Mouse (Mus musculus) C3H10T1/2 (cell line): Measurements from ENCODE around the gene Xylb. TPM values are rescaled to one million over a fixed set of nuclear protein-coding genes. Genes with fewer than 3 reads are reported as not detected.

Source experiments
- polyA plus RNA-seq, 2 experiments: library from polyadenylated mRNA; unstranded; fragments of >200 nt; fragmentation: generic; extraction: Trizol; gene quantifications; one replicate each; pipeline ENCODE4 v1.2.1; 2012; ENCODE audit warnings: missing spikeins in 2 of 2

The Xylb gene
- polyA plus RNA-seq: 1 to 10 TPM; 1.3 to 1.4 TPM

GRCm38 (mm10) chr9:119357331-119358057 lies at the start of gene Xylb:
TSS of gene Xylb (plus strand) at chr9:119357381.

GRCm38 (mm10) chr9:119322289-119323259 lies 34.6 kb upstream of the Xylb start, which contains the start of gene Oxsr1:
TSS of gene Oxsr1 (minus strand) at chr9:119322427.

DNA sequence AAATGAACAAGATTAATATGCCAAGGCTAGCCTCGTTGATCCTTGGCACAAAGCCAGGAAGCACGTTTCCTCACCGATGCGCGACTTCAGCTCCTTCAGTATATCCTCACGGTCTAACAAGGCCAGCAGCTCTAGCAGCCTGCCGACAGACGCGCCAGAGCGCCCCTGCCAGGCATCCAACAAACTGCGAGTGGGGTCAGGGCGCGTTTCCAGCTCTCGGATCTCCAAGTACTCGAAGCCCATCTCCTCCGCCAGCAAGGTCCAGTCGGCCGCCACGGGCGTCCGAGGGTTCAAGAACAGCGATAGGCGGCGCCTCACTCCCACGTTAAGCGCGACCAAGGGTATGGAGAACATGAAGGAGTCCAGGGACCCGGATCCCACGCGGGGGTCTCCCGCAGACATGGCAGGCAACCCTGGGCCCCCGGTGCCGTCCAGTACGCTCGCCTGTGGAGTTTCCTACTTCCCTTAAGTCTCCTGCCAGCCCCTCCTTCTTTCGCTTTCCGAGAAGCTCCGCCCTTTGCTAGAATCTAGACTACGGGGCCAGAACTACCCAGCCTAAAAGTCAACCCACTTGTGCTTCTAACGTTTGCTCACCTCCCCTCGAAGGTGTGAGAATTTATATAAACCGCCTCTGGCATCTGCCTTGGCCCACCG lies 17.5 kb upstream of the Xylb start, which contains the start of gene Acaa1a:
Gene Acaa1a (plus strand): TSS at position 119 of the 654 bp plus-strand sequence.

GRCm38 (mm10) chr9:119340909-119341816 lies 16.0 kb upstream of the Xylb start, which contains the start of gene Myd88:
TSS of gene Myd88 (minus strand) at chr9:119341411.

DNA sequence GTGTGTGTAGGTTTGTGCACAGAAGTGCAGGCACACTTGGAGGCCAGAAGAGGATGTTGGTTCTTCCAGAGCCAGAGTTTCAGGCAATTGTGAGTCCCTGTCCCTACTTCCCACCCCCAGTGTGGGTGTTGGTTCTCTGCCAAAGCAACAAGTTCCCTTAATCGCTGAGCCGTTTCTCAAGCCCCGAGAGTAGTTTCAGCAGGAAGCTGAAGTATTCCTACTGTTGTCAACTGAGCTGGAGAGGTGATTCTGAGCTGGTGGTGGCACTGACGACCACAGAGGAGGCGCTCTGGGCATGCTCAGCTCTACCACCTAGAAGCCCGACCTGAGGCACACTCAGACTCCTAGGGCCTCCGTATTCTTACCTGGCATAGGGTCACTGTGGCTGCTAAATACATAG lies 8.1 kb downstream of the Xylb start, which contains the start of gene Slc22a14:
Gene Slc22a14 (minus strand): TSS at position 270 of the 400 bp plus-strand sequence.

DNA sequence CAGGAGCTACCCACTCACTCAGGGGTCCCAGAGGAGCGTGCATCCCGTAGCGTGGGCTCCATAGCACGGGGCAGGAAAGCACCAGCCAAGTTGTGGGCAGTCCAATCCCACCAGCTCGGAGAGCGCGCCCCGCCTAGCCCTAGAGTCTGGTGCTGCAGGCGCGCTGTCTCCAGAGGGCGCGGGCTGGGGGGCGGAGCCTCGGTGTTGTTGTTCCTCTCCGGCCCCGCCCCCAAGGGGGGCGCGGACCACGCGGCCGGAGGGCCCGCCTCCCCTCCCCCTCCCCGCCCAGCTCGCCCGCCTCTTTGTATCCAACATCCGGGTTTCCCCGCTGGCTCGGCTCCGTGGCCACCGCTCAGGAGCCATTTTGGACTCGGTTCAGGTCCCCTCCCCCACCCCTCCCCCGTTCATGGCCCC lies 44.6 kb downstream of the Xylb start, which contains the start of gene Acvr2b:
Gene Acvr2b (plus strand): TSS at position 318 of the 414 bp plus-strand sequence.

Other genes starting within 250 kb of the Xylb start
- 1 to 10 TPM; 1.5 to 1.6 TPM for gene Acaa1b, start 200.3 kb upstream of the Xylb start, polyA plus RNA-seq
- gene Gm47289, start 198.2 kb upstream of the Xylb start, polyA plus RNA-seq: not detected
- gene Slc22a13, start 148.3 kb upstream of the Xylb start, polyA plus RNA-seq: not detected
- gene Oxsr1, start 35.0 kb upstream of the Xylb start, polyA plus RNA-seq: 1 to 10 TPM; 1.5 to 7.9 TPM
- gene Acaa1a, start 17.7 kb upstream of the Xylb start, polyA plus RNA-seq: 10 to 100 TPM; 30.6 to 66.9 TPM
- 10 to 100 TPM; 13.9 to 25.7 TPM for gene Myd88, start 16.0 kb upstream of the Xylb start, polyA plus RNA-seq
- gene Slc22a14, start 8.2 kb downstream of the Xylb start, polyA plus RNA-seq: not detected
- 1 to 10 TPM; 1.9 to 2.7 TPM for gene Acvr2b, start 44.7 kb downstream of the Xylb start, polyA plus RNA-seq
- 1 to 10 TPM; 2.7 to 5.0 TPM for gene Exog, start 87.6 kb downstream of the Xylb start, polyA plus RNA-seq
- gene Scn5a, start 221.6 kb downstream of the Xylb start, polyA plus RNA-seq: not detected